Mouse (Mus musculus) gastrocnemius, postnatal 14 days (tissue): ENCODE results near the gene Pbxip1. TPM values are rescaled to one million over a fixed set of nuclear protein-coding genes. Genes with fewer than 3 reads are reported as not detected.

ENCODE experiments used
- DNase-seq: peaks from one replicate; pipeline ENCODE4 v3.0.0; 2021; ENCODE audit warnings: mixed read lengths
- intact Hi-C: fragments of 180-260 bp; cut with DNase I; formaldehyde crosslinking; loops from one replicate; pipeline ENCODE4 v1.15.1; 2025; ENCODE audit warnings: low total_unique reads
- long read RNA-seq, 2 experiments: library from polyadenylated mRNA; stranded (forward); transcript quantifications; one replicate each; pipeline ENCODE4 v2.0.0; 2021
- total RNA-seq, 2 experiments: library from RNA; stranded (reverse); gene quantifications; 2 replicates each; pipeline ENCODE4 v1.2.3; 2021

Pbxip1 gene
- 100 to 1,000 TPM; 163 to 164 TPM for total RNA-seq
- long read RNA-seq, experiment 1, partial matches to known transcripts, result 85 of 97 reads
- long read RNA-seq, experiment 1, other reads (novel, unspliced or antisense), result 12 of 97 reads
- long read RNA-seq, experiment 2, partial matches to known transcripts, result 89 of 99 reads
- long read RNA-seq, experiment 2, other reads (novel, unspliced or antisense), result 10 of 99 reads

- DNase-seq, result peak; percentile 69
- intact Hi-C loops, result no loop called here
Observed at GRCm38 (mm10) chr3:89436176-89437113, at the start of gene Pbxip1. TSS of gene Pbxip1 (plus strand) at chr3:89436706.

GRCm38 (mm10) chr3:89387632-89388031 lies 48.9 kb upstream of the Pbxip1 start:
- no peak for DNase-seq
- intact Hi-C loops, result no loop called here

- peak; percentile 80 for DNase-seq
- intact Hi-C loops, result no loop called here
Observed at GRCm38 (mm10) chr3:89388134-89388881, 48.2 kb upstream of the Pbxip1 start.

DNA sequence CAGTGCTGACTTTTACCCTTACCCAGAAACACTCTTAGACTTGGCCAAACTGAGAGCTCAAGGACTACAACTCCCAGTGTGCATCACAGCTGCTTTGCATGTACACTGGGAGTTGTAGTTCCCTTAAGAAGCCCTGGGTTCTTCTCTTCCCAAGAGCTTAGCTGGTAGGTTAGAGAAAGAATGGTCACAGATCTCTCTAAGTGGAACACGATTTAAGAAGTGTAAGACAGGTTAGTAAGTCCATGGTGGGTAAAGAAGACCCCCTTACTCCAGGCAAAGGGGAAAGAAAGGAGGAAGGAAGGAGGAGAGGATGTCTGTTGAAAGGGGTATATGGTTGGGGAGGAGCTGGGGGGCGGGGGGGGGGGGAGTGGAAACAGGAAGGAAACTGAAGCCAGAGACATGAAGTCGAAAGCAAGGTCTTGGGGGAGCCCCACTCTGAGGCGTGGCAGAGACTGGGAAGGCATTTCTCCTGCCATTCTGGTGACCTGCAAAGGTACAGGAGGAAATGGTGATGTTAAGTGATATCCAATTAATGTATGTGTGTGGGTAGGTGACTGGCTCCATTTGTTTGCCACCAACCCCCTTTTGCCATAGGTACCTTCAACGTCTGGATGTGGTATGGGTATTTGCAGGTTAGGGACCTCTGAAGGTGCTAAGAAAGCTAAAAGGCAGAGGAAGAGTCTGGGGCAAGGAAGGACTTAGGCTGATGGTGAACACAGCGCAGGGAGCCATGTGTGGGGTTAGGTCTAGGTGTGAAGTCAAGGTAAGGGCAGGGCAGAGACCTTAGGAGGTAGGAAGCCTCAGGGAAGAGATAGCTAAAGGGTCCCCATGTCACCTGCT lies 47.4 kb upstream of the Pbxip1 start:
- intact Hi-C loops, result no loop called here
- no peak for DNase-seq

- intact Hi-C loops, result no loop called here
- peak; percentile 46 for DNase-seq
Observed at GRCm38 (mm10) chr3:89390111-89390515, 46.4 kb upstream of the Pbxip1 start.

DNA sequence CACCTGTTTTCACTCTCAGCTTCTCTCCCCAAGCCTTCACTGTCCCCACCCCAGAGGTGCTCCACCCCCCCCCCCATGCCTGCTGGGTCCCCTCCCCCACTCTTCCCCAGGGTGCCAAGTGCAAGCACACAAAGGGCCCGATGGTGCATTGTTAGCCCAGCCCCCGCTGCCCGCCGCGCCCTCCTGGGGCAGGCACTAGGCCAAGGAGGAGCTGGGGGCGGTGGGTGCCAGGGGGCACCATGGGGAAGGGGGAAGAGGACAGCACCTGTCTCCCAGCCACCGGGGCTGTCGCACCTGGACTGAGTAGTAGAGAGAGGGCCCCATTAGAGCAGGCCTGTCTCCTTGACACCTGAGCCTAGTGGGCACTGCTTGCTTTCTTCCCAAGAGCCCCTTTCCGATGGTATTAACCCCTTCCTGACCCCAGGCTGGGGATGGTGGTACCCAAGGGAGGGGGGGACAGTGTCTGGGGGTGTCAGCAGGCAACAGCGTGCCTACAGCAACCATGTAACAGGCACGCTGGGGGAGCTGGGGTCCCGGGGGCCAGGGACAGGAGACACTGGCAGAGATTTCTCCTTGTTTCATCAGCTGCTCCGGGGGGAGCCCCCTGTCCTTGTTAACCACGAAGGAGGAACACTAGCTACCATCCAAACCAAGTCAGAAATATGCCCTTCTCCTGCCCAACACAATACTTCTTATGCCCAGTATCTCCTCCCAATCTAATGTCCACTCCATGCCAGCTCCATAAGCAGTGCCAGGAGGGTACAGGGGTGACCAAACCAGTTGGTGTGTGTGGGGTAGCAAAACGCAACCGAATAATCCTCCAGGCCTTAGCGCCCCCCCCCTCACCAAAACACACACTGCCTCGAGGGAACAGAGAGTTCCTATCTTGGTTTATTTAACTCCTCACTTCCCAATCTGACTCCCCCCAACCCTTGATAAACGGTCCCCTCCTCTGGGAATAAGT lies 45.5 kb upstream of the Pbxip1 start:
- intact Hi-C loops, result no loop called here
- no peak for DNase-seq

DNA sequence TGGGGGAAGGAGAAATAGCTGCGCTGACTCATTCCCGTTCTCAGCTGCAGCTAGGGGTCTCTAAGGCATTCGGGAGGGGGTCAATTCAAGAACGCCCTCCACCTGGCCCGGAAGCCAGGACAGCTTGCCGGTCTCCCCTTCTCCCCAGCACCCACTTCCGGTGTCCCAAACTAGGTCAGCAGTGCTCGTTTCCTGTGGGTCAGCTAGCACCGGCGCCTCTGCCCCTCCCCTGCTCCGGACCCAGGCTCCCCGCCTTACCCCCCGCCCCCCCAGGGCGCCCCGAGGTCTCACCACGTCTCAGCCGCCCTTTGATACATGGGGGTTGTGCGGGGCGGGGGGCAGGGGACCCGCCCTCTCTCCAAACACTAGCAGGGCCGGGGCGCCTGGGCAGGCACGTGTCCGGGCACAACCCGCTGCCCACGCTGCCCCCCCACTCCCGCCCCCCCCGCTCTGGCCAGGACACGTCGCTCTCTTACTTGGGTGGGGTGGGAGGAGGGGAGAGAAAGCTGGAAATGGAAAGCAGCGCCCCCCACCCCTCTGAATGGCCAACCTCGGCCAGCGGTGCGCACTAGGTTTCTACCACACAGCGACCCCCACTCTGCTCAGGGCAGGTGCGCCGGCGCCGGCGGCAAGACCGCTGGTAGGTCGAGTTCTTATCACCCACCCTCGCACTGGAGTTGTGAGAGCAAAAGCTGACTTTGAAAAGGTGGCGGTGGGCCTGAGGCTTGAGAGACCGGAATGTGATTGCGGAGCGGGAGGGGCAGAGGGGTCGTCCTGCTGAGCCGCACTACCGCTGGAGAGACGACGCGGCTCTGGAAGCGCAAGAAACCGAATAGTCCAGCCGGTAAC lies 44.6 kb upstream of the Pbxip1 start:
- DNase-seq, result peak; percentile 78
- intact Hi-C loops, result no loop called here

- no peak for DNase-seq
- intact Hi-C loops, result no loop called here
Observed at GRCm38 (mm10) chr3:89392871-89393311, 43.6 kb upstream of the Pbxip1 start.

GRCm38 (mm10) chr3:89393605-89394004 lies 42.9 kb upstream of the Pbxip1 start:
- intact Hi-C loops, result no loop called here
- DNase-seq, result peak; percentile 100

DNA sequence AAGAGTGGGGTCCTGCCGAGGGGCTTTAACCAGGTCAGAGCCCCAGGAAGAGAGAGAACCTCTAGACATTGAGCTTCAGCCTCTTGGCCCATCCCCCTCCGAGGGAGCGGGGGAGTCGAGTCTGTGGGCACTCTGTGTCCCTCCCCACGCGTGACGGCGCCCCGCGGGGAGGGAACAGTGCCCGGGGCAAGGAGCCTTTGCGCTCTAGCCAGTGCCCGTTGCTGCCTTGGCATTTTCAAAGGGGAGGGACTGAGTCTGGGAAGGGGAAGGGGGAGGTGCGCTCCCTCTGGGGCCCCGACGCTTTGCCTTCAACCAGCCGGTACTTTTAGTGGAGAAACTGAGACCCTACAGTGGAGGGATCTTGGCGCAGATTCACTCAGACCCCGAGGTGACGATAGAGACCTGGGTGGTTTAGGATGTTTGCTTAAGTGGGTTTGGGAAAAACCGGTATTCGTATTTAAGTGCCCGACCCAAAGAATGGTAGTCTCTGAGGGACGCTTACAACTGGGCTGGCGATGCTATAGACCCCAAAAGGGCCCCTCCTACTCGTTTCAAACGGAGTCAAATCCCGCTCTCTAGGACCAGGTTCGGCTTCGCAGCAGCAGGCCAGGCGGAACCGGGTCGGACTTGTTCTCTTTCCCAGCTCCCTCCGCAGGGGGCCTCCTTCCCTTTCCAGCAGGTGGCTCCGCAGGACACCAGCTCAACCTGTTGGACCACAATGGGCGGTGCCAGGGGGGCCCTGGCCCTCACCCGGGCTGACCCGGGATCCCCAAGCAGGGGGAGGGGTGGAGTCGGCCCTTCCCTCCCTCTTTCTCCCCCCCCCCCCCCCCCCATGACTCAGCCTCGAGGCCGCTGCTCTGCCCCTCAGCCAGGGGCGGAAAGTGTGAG lies 42.3 kb upstream of the Pbxip1 start, which contains the start of gene Zbtb7b:
Gene Zbtb7b, minus strand, starts transcription at position 771 of the 888 bp plus-strand sequence.
- intact Hi-C loops, result no loop called here
- DNase-seq, result peak; percentile 86

DNA sequence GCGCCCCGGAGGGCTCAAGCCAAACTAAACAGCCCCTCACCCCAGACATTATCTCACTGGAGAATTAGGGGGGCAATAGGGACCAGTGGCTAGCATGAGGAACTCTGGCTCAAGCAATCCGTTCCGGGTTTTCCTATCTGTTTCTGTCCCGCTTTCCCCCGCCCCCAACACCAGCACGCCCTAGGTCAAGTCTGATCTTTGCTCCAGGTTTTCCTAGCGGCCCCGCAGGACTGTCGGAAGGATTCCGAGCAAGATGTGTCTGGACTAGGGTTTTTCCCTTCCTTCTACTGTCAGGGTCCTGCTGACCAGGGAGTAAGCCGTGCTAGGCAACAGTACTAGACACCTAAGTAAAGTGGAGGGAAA lies 41.6 kb upstream of the Pbxip1 start:
- peak; percentile 88 for DNase-seq
- intact Hi-C loops, result no loop called here

DNA sequence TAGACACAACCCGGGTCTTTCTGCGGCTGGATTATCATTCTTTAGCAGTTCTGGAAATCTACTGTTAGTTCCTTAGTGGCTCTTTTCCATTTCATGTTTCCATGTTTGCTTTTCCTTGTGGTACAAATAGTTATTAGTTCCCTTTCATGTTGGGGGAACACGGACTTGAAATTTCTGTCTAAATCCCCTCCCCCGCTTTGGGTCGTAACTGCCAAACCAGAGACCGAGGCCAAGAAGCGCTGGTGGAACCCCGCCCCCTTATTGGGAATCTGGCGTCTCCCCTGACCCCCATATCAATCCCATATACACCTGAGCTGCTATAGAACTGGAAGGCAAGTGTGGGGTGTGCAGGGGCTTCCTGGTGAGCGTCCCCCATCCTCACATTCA lies 41.1 kb upstream of the Pbxip1 start:
- intact Hi-C loops, result no loop called here
- DNase-seq, result no peak

DNA sequence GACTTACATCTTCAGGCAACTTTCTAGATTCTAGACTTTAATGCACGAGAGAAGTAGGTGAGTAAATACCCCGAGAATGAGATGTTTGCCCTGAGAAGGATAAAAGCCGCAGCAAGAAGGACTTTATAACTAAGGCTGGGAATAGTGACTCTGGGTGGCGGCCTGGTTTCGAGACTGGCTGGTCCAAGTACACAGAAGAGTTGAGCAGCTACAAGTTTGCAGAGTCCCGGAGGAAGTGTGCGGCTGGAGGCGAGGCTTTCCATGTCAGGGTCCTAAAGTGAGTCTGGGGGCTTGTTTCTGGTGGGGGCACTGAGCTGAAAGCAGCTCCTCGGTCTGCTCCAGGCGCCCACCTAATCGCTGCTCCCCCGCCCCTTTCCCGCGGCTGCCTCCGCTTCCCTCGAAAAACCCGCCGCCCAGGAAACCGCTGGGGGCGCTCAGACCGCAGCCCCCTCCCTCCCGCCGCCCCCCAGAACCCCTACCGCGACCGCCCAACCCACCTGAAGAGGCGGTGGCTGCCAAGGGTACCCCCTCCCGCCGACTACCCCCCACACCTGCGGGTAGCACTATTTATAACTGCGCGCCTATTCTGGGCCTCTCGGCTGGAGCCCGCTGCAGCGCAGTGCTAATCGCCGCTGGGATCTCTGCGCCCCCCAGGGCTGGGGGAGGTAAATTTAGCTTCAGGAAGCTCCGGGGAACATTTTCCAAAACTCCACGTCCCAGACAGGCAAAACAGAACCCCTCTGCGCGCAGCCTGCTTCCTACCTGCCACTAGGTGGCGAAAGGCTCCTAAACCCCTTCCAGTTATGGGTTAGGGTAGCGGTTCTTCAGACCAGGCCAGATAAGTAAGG lies 40.5 kb upstream of the Pbxip1 start:
- intact Hi-C loops, result no loop called here
- peak; percentile 77 for DNase-seq

DNA sequence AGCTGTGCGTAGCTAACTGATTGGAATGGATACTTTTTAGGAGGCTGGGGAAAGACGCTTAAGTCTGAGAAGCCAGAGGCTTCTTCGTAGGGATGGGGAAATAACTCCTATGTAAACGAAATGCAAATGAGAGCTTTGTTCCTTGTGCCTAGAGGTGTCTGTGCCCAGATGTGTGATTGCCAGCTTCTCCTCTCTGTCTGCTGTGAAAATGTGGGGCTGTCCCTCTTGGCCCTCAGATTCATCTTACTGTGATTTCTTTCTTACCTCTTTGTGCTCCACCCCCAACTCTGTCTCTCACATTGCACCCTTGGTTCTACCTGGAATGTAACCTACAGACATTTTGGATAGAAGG lies 39.9 kb upstream of the Pbxip1 start:
- no peak for DNase-seq
- intact Hi-C loops, result no loop called here

DNA sequence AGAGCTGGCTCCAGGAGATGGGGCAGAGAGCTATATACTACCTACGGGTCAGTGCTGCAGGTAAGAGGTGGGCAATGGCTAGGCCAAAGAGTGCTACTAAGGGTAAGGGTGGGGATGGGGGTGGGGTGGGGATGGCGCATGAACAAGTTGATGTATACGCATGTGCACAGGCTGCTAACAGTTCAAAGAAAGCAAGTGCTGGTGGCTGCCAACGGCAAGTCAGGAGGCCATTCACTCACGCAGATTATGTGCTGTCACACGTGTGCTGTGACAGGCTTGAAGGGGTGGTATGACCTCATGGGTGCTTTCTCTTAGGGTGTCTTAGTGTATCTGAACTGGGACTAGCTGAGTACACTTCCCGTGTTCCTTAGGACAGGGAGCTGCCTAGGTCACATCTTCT lies 35.2 kb upstream of the Pbxip1 start:
- no peak for DNase-seq
- intact Hi-C loops, result no loop called here

DNA sequence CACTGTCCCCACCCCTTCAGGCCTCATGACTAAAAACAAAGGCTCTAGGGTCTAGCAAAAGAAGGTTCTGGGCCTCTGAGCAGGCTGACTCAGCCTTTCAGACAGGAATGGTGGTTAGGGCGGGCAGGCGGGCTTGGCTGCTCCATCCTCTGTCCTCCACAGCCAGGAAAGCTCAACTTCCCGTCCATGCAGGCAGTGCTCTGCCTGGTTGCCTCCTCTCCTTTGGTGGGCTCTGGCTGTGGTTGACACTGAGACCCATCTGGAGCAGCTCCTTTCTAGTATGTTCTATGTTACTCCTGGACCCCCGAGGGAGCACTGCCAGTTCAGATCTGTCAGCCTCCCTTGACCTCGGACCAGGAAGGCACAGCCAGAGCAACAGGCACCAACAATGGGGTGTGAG lies 33.8 kb upstream of the Pbxip1 start, which contains the start of gene Lenep:
Gene Lenep, minus strand, starts transcription at position 101 of the 400 bp plus-strand sequence.
- no peak for DNase-seq
- intact Hi-C loops, result no loop called here
